Mouse (Mus musculus) embryonic facial prominence, embryonic 10.5 days (tissue): Measurements from ENCODE around the gene Zfp12. TPM values are rescaled to one million over a fixed set of nuclear protein-coding genes. Genes with fewer than 3 reads are reported as not detected.

Source experiments
- DNase-seq: peaks from one replicate; pipeline ENCODE4 v3.0.0-alpha.2; 2017; ENCODE audit warnings: low spot score
- H3K27ac ChIP-seq: fragments of 300-500 bp; sonication (generic); replicated peaks from 2 replicates; pipeline ENCODE4 v1.5.1; 2016; ENCODE audit warnings: mild to moderate bottlenecking
- H3K27me3 ChIP-seq: fragments of 300-500 bp; sonication (generic); replicated peaks from 2 replicates; pipeline ENCODE4 v1.6.1; 2016; ENCODE audit warnings: low read depth, mild to moderate bottlenecking; ENCODE audit not compliant: poor library complexity, severe bottlenecking
- H3K36me3 ChIP-seq: fragments of 300-500 bp; sonication (generic); replicated peaks from 2 replicates; pipeline ENCODE4 v1.6.1; 2016; ENCODE audit warnings: mild to moderate bottlenecking, moderate library complexity
- H3K4me1 ChIP-seq: fragments of 300-500 bp; sonication (generic); 2 replicates; pipeline ENCODE4 v1.6.1; 2016
- H3K4me3 ChIP-seq: fragments of 300-500 bp; sonication (generic); 2 replicates; pipeline ENCODE4 v1.5.1; 2016; ENCODE audit warnings: mild to moderate bottlenecking, moderate library complexity
- H3K9me3 ChIP-seq: fragments of 300-500 bp; sonication (generic); 2 replicates; pipeline ENCODE4 v1.6.1; 2016; ENCODE audit warnings: mild to moderate bottlenecking
- WGBS: fragments of 180-500 bp; shearing (Covaris S2); methylation state at CpG from one replicate; pipeline ENCODE4 v1.1.7; 2016; 5-methylcytosine and 5-hydroxymethylcytosine counted together
- polyA plus RNA-seq: library from polyadenylated mRNA; unstranded; fragments of >200 nt; fragmentation: Nextera tagmentation; extraction: Ambion mirVana; gene quantifications from 2 replicates; pipeline ENCODE4 v1.2.1, GENCODE M21; 2016

Gene Zfp12
- polyA plus RNA-seq, 1 experiment from 2014 or later = 21.7 TPM

DNA sequence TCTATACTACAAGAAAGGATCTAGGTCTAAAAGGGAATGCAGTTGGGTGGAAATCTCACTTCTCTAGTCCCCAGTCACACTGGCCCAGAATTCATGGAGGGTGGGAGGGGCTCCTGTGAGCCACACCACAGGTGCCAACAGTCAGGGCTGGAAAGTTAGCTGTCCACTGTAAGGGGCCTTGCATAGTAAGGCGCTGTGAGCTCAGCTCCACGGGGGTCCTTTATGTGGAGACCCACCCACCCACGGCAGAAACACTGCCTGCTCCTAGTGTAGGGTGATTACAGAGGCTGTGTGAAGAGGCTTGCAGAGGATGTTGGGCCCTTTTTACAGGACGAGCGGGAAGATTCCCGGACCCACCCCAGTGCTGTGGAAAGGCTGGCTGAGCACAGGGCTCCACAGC is 17.1 kb downstream of the Zfp12 start:
- H3K9me3 ChIP-seq = no peaks in the 10 kb centered on the region
- H3K27ac ChIP-seq = no peak overlapping the region
- 42% methylated on average over 6 of the region's 6 CpGs for WGBS
- no peak overlapping the region for H3K4me3 ChIP-seq
- peaks cover 76% of the 10 kb centered on the region for H3K27me3 ChIP-seq
- no peak for DNase-seq
- H3K4me1 ChIP-seq = peaks cover 29% of the 10 kb centered on the region
- H3K36me3 ChIP-seq = peaks cover 71% of the 10 kb centered on the region

- H3K27me3 ChIP-seq = peaks cover 83% of the 10 kb centered on the region
- no peaks in the 10 kb centered on the region for H3K9me3 ChIP-seq
- peaks cover 71% of the 10 kb centered on the region for H3K36me3 ChIP-seq
- H3K4me1 ChIP-seq = peaks cover 29% of the 10 kb centered on the region
- peak overlapping the region; percentile 57 for H3K4me3 ChIP-seq
- no peak for DNase-seq
- 9% methylated on average over 18 of the region's 18 CpGs for WGBS
- H3K27ac ChIP-seq = no peak overlapping the region
These were observed 17.8 kb downstream of the Zfp12 start for GRCm38 (mm10) chr5:143252791-143253185.

GRCm38 (mm10) chr5:143253186-143253880 is 18.4 kb downstream of the Zfp12 start:
- peaks cover 69% of the 10 kb centered on the region for H3K36me3 ChIP-seq
- 2% methylated on average over 103 of the region's 103 CpGs for WGBS
- H3K4me3 ChIP-seq = peak overlapping the region; percentile 57
- peaks cover 89% of the 10 kb centered on the region for H3K27me3 ChIP-seq
- H3K9me3 ChIP-seq = no peaks in the 10 kb centered on the region
- no peak overlapping the region; the same call in 1 of the 2 replicates for H3K27ac ChIP-seq
- peaks cover 29% of the 10 kb centered on the region for H3K4me1 ChIP-seq
- DNase-seq = peak; percentile 58

DNA sequence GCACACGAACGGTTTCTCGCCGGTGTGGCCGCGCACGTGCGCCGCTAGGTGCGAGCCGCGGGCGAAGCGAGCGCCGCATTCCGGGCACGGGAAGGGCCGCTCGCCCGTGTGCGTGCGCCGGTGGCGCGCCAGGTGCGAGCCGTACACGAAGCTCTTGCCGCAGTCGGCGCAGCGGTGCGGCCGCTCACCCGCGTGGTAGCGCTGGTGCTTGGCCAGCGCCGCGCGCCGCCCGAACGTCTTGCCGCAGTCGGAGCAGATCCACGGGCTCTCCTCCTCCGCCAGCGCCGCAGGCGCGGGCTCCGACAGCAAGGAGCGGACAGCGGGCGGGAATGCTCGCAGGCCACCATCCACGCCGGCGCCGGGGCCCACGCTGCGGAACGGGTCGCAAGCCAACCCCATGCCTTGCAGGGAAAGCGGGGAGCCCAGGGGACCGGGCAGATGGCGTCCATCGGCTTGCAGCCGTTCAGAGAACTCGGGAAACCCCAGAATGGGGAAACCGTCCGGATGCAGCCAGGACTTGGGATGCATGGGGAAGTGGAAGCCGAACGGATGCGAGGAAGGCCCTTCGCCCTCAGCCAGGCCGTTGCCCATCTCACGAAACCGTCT is 19.0 kb downstream of the Zfp12 start:
- H3K4me3 ChIP-seq = peak overlapping the region; percentile 57
- peaks cover 95% of the 10 kb centered on the region for H3K27me3 ChIP-seq
- H3K9me3 ChIP-seq = no peaks in the 10 kb centered on the region
- H3K27ac ChIP-seq = no peak overlapping the region; the same call in 1 of the 2 replicates
- peaks cover 29% of the 10 kb centered on the region for H3K4me1 ChIP-seq
- DNase-seq = peak; percentile 48
- WGBS = 7% methylated on average over 81 of the region's 81 CpGs
- peaks cover 69% of the 10 kb centered on the region for H3K36me3 ChIP-seq

GRCm38 (mm10) chr5:143254487-143255130 is 19.6 kb downstream of the Zfp12 start:
- peak overlapping the region; percentile 57 for H3K4me3 ChIP-seq
- DNase-seq = peak; percentile 58
- 5% methylated on average over 66 of the region's 66 CpGs for WGBS
- peaks cover 97% of the 10 kb centered on the region for H3K27me3 ChIP-seq
- H3K36me3 ChIP-seq = peaks cover 69% of the 10 kb centered on the region
- H3K27ac ChIP-seq = no peak overlapping the region; the same call in 1 of the 2 replicates
- H3K9me3 ChIP-seq = no peaks in the 10 kb centered on the region
- peaks cover 29% of the 10 kb centered on the region for H3K4me1 ChIP-seq

GRCm38 (mm10) chr5:143255131-143255519 is 20.2 kb downstream of the Zfp12 start:
- WGBS = 8% methylated on average over 24 of the region's 24 CpGs
- no peak for DNase-seq
- Histone ChIP-seq H3K36me3 (peaks cover 70% of the 10 kb centered on the region), H3K27ac (no peak overlapping the region), H3K27me3 (peaks cover 93% of the 10 kb centered on the region), H3K9me3 (no peaks in the 10 kb centered on the region), H3K4me1 (peaks cover 29% of the 10 kb centered on the region), H3K4me3 (peak overlapping the region; percentile 57)

DNA sequence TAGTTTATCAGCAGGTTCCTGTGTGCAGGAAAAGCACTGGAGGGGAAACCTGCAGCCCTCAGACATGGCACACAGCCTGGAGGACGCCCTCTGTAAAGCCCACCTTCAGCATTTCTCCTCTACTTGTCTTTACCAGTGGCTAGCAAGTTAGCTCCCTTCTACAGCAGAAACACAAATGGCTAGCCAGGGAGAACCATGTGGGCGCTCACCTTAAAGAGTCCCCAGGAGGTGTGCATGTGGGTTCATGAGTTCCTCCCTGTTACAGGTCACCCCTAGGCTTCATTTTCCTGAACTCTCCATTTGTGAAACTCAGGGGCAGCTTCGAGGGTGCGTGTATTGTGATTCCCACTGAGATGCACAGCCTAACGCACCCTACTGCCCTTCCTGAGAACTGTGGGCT is 20.8 kb downstream of the Zfp12 start:
- Histone ChIP-seq H3K36me3 (peaks cover 77% of the 10 kb centered on the region), H3K4me3 (no peak overlapping the region), H3K27ac (no peak overlapping the region), H3K4me1 (peaks cover 29% of the 10 kb centered on the region), H3K27me3 (peaks cover 87% of the 10 kb centered on the region), H3K9me3 (no peaks in the 10 kb centered on the region)
- no peak for DNase-seq
- WGBS = 74% methylated on average over 5 of the region's 5 CpGs

DNA sequence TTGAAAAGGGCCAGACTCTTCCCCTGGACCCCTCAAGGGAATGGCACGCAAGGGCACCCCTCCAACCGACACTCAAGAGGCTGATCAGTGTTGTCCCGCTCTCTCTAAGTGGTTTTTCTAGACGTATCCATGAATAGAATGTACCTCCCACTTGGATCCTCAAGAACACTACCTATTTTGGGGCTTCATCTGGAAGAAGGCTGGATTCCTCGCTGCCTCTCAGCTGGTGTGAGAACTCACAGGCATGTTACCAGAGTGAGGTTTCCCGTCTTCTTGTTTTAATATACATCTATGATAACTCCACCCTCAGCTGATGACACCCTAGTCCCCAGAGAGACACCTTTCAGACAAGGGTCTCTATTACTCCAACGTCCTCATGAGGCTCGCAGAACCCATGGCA is 26.7 kb downstream of the Zfp12 start:
- no peak overlapping the region for H3K27ac ChIP-seq
- peaks cover 29% of the 10 kb centered on the region for H3K27me3 ChIP-seq
- WGBS = 93% methylated on average over 8 of the region's 8 CpGs
- no peaks in the 10 kb centered on the region for H3K4me1 ChIP-seq
- H3K4me3 ChIP-seq = no peak overlapping the region
- DNase-seq = no peak
- H3K9me3 ChIP-seq = no peaks in the 10 kb centered on the region
- peaks cover 82% of the 10 kb centered on the region for H3K36me3 ChIP-seq

DNA sequence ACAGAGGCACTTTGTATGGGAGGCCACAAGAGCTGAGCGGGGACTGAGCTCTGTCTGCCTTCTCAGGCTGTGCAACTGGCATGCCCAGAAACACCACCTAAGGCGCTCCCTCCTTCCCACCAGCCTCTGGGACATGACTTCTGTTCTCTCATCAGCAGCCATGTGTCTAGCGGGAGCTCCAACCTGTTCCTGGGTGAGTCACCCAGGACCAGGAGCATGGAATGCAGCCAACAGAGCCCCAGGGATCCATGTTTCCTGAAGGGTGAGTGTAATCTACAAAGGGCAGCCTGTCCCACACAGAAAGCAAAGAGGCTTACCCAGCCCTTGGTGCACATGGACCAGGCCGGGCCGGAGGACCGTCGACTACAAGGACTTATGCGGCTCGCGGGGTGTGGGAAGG is 29.7 kb downstream of the Zfp12 start:
- no peak overlapping the region for H3K4me3 ChIP-seq
- H3K9me3 ChIP-seq = no peaks in the 10 kb centered on the region
- H3K4me1 ChIP-seq = peaks cover 11% of the 10 kb centered on the region
- peaks cover 53% of the 10 kb centered on the region for H3K36me3 ChIP-seq
- no peak for DNase-seq
- H3K27me3 ChIP-seq = no peaks in the 10 kb centered on the region
- WGBS = 92% methylated on average over 10 of the region's 10 CpGs
- no peak overlapping the region for H3K27ac ChIP-seq

- Histone ChIP-seq H3K9me3 (no peaks in the 10 kb centered on the region), H3K4me1 (peaks cover 14% of the 10 kb centered on the region), H3K27me3 (no peaks in the 10 kb centered on the region), H3K4me3 (no peak overlapping the region), H3K36me3 (peaks cover 46% of the 10 kb centered on the region), H3K27ac (no peak overlapping the region)
- WGBS = 58% methylated on average over 1 of the region's 1 CpGs
- no peak for DNase-seq
These were observed 30.4 kb downstream of the Zfp12 start for GRCm38 (mm10) chr5:143265409-143265808.

DNA sequence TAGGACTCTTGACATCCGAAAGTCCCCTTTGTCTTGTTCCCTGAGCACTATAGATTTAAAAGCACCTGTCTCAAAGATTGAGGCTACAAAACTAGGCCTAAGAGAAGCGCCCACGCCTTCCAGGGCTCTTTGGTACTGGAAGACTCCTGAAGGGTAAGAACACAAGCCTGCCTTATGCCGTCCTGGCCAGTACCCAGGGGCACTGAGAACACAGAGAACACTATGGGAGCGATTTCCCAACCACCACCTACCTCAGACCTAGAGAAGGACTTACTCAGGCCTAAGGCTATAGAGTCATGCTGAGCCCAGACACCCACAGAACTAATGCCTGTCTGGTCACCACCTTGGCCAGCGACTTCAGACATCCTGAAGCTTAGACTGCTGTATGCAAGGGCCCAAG is 31.8 kb downstream of the Zfp12 start:
- WGBS = 86% methylated on average over 6 of the region's 6 CpGs
- Histone ChIP-seq H3K9me3 (no peaks in the 10 kb centered on the region), H3K4me3 (no peak overlapping the region), H3K27ac (no peak overlapping the region), H3K27me3 (no peaks in the 10 kb centered on the region), H3K36me3 (peaks cover 34% of the 10 kb centered on the region), H3K4me1 (peaks cover 23% of the 10 kb centered on the region)
- DNase-seq = no peak

DNA sequence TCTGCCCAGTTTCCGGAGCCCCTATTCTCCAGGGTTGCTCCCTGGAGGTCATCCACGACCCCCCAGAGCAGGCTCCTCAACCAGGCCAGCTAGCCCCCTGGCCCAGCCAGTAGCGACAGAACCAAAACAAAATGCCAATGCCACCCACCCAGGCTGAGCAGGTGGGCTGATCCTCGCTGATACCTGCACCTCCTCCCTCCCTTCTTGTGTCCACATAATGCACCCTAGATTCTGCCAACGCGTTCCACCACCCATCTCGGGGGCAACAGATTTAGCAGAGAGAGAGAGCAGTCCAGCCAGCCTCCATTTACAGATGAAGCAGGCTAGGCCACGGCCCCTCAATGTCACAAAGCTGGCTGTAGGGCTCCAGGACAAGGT is 34.0 kb downstream of the Zfp12 start:
- Histone ChIP-seq H3K27me3 (no peaks in the 10 kb centered on the region), H3K4me1 (peaks cover 23% of the 10 kb centered on the region), H3K4me3 (peak overlapping the region; percentile 98), H3K27ac (peak overlapping the region; percentile 96), H3K36me3 (peaks cover 12% of the 10 kb centered on the region), H3K9me3 (no peaks in the 10 kb centered on the region)
- WGBS = 29% methylated on average over 8 of the region's 8 CpGs
- no peak for DNase-seq
